Mouse (Mus musculus) c-Kit-negative CD71-positive TER-119-positive erythroid progenitor cells, embryonic 14.5 days (primary cell): ENCODE data around the gene Ncdn.

ENCODE experiments used
- DNase-seq: peaks from one replicate; pipeline ENCODE4 v3.0.0-alpha.2; 2013; ENCODE audit warnings: low read depth, low spot score

Gene Ncdn

GRCm38 (mm10) chr4:126752608-126753141 lies 563 bp downstream of the Ncdn start:
- peak; percentile 24 for DNase-seq

GRCm38 (mm10) chr4:126752024-126752607 lies 1.1 kb downstream of the Ncdn start:
- no peak for DNase-seq

GRCm38 (mm10) chr4:126751556-126752023 lies 1.6 kb downstream of the Ncdn start:
- DNase-seq, result no peak

GRCm38 (mm10) chr4:126750863-126751555 lies 2.2 kb downstream of the Ncdn start:
- DNase-seq, result no peak

- DNase-seq, result no peak
These were observed 3.1 kb downstream of the Ncdn start for GRCm38 (mm10) chr4:126750046-126750683.

- no peak for DNase-seq
These were observed 3.7 kb downstream of the Ncdn start for GRCm38 (mm10) chr4:126749553-126749952.

- no peak for DNase-seq
These were observed 4.9 kb downstream of the Ncdn start for GRCm38 (mm10) chr4:126748381-126748780.

- DNase-seq, result no peak
These were observed 6.9 kb downstream of the Ncdn start for GRCm38 (mm10) chr4:126746194-126746840.

GRCm38 (mm10) chr4:126745506-126746193 lies 7.6 kb downstream of the Ncdn start:
- DNase-seq, result no peak

GRCm38 (mm10) chr4:126744831-126745230 lies 8.4 kb downstream of the Ncdn start:
- no peak for DNase-seq

- no peak for DNase-seq
These were observed 9.5 kb downstream of the Ncdn start for GRCm38 (mm10) chr4:126743713-126744112.

GRCm38 (mm10) chr4:126742976-126743375 lies 10.3 kb downstream of the Ncdn start:
- DNase-seq, result no peak

GRCm38 (mm10) chr4:126741448-126741847 lies 11.8 kb downstream of the Ncdn start:
- DNase-seq, result peak; percentile 48

- DNase-seq, result no peak
These were observed 13.1 kb downstream of the Ncdn start for GRCm38 (mm10) chr4:126739966-126740676.

GRCm38 (mm10) chr4:126736001-126736414 lies 17.2 kb downstream of the Ncdn start, which contains the start of gene Tfap2e:
Gene Tfap2e (minus strand): TSS chr4:126736240.
- DNase-seq, result no peak

- DNase-seq, result no peak
These were observed 17.7 kb downstream of the Ncdn start for GRCm38 (mm10) chr4:126735382-126736000.

GRCm38 (mm10) chr4:126734700-126735381 lies 18.4 kb downstream of the Ncdn start:
- no peak for DNase-seq

GRCm38 (mm10) chr4:126734001-126734603 lies 19.1 kb downstream of the Ncdn start:
- DNase-seq, result no peak
